Mouse (Mus musculus) midbrain, embryonic 14.5 days (tissue): ENCODE measurements around the gene Efnb2. TPM values are rescaled to one million over a fixed set of nuclear protein-coding genes. Genes with fewer than 3 reads are reported as not detected.

Experiments
- ATAC-seq: fragments of 200-750 bp; cut with Nextera tagmentation; 2 replicates; pipeline ENCODE4 v1.8.0; 2017; ENCODE audit warnings: moderate number of reproducible peaks, moderate library complexity; ENCODE audit not compliant: low FRiP score, low TSS enrichment
- DNase-seq: peaks from one replicate; pipeline ENCODE4 v3.0.0-alpha.2; 2015
- H3K27ac ChIP-seq: fragments of 300-500 bp; sonication (generic); replicated peaks from 2 replicates; pipeline ENCODE4 v1.5.1; 2014; ENCODE audit warnings: mild to moderate bottlenecking, low read depth, low read length, moderate library complexity
- H3K27me3 ChIP-seq: fragments of 300-500 bp; sonication (generic); 2 replicates; pipeline ENCODE4 v1.6.1; 2014; ENCODE audit warnings: low read length, control low read depth, mixed read lengths; ENCODE audit not compliant: control insufficient read depth, insufficient read depth
- H3K36me3 ChIP-seq: fragments of 300-500 bp; sonication (generic); 2 replicates; pipeline ENCODE4 v1.6.1; 2014; ENCODE audit warnings: low read length, control low read depth; ENCODE audit not compliant: control insufficient read depth, insufficient read depth
- H3K4me1 ChIP-seq: fragments of 300-500 bp; sonication (generic); 2 replicates; pipeline ENCODE4 v1.6.1; 2014; ENCODE audit warnings: mild to moderate bottlenecking, antibody characterized with exemption, low read length, control low read depth; ENCODE audit not compliant: control insufficient read depth, insufficient read depth
- H3K4me2 ChIP-seq: fragments of 300-500 bp; sonication (generic); 2 replicates; pipeline ENCODE4 v1.6.1; 2014; ENCODE audit warnings: mild to moderate bottlenecking, low read length, moderate library complexity
- H3K4me3 ChIP-seq: fragments of 300-500 bp; sonication (generic); replicated peaks from 2 replicates; pipeline ENCODE4 v1.5.1; 2014; ENCODE audit warnings: low read depth, low read length
- H3K9ac ChIP-seq: fragments of 300-500 bp; sonication (generic); replicated peaks from 2 replicates; pipeline ENCODE4 v1.6.1; 2014; ENCODE audit warnings: mild to moderate bottlenecking, low read length, moderate library complexity
- H3K9me3 ChIP-seq: fragments of 300-500 bp; sonication (generic); 2 replicates; pipeline ENCODE4 v1.6.1; 2016; ENCODE audit warnings: low read length, control low read depth, mixed read lengths; ENCODE audit not compliant: control insufficient read depth
- WGBS: fragments of 180-500 bp; shearing (Covaris S2); extraction: QIAGEN DNeasy Blood & Tissue Kit; methylation state at CpG from one replicate; pipeline ENCODE4 v1.1.7; 2014; 5-methylcytosine and 5-hydroxymethylcytosine counted together
- polyA plus RNA-seq: library from polyadenylated mRNA; unstranded; fragments of >200 nt; fragmentation: Nextera tagmentation; extraction: Ambion mirVana; gene quantifications from 2 replicates; pipeline ENCODE4 v1.2.1, GENCODE M21; 2014

Gene Efnb2
- polyA plus RNA-seq, 1 experiment from 2014 or later = 17.1 TPM

DNA sequence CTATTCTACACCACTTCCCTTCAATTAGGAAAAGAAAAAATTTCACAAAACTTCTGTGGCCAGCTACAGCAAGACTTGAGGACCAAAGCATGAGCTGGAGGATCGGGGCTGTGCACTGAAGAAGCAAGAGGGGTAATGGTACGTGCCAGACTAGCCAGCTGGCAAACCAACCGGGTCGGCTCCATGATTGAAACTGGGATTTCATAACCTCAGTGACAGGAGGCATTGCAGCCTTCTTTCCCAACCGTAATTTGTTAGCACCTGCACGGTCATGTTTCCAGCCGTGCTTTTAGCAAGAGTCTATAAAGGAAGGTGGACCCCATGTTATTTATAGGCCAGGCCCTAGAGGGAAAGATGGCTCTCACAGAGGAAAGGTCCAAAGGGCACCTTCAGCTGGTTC, 12.4 kb downstream of the Efnb2 start:
- no peak overlapping the region for H3K27ac ChIP-seq
- H3K27me3 ChIP-seq = peaks cover 82% of the 10 kb centered on the region
- no peak overlapping the region for H3K9ac ChIP-seq
- H3K4me2 ChIP-seq = no peak overlapping the region
- H3K36me3 ChIP-seq = no peaks in the 10 kb centered on the region
- no peak overlapping the region for H3K4me3 ChIP-seq
- DNase-seq (no peak), ATAC-seq (no peak)
- H3K4me1 ChIP-seq = peaks cover 12% of the 10 kb centered on the region
- H3K9me3 ChIP-seq = no peaks in the 10 kb centered on the region
- WGBS = 87% methylated on average over 7 of the region's 7 CpGs

DNA sequence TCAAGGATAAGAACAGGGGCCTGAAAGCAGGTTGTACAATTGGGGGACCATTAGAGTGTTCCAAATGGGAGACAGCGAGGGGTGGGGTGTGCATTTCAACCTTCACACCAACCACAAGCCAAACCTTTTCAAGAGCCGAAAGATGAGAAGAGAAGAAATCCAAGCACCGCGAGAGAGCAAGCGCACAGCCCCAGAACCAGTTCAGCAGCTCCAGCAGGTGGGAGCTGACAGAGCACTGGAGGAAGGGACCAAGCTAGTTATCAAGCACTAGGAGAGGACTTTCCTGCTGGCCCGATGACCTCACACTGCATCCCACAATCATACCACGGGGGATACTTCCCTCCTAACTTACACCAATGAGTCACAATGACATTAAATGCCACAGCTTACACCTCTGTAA, 13.2 kb downstream of the Efnb2 start:
- H3K27ac ChIP-seq = no peak overlapping the region
- WGBS = 82% methylated on average over 7 of the region's 7 CpGs
- DNase-seq (no peak), ATAC-seq (no peak)
- H3K4me1 ChIP-seq = 0 out of 2 replicates have a peak, but pooled peaks cover 4% of the 10 kb centered on the region
- H3K4me3 ChIP-seq = no peak overlapping the region
- H3K9me3 ChIP-seq = no peaks in the 10 kb centered on the region
- peaks cover 81% of the 10 kb centered on the region for H3K27me3 ChIP-seq
- no peaks in the 10 kb centered on the region for H3K36me3 ChIP-seq
- no peak overlapping the region for H3K9ac ChIP-seq
- H3K4me2 ChIP-seq = no peak overlapping the region

DNA sequence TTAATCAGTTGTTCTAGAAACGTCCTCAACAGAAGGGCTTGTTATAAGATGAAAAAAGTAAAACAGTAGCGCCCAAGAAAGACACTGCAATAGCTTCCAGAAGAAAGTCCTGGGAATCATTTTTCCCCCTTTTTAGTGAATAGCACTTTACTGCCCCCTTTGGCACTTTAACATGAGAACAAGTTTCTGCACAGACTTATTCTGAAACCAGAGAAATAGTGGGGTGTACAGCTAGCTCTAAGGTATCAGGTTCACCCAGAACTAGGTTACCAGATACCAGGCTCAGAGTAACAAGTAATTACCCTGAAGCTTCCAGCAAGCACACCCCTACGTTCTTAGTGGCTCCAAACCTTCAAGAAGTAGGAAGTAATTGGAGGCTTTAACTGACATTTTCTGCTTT, 13.7 kb downstream of the Efnb2 start:
- H3K4me3 ChIP-seq = no peak overlapping the region
- no peak overlapping the region for H3K9ac ChIP-seq
- 0 out of 2 replicates have a peak, but pooled peaks cover 2% of the 10 kb centered on the region for H3K4me1 ChIP-seq
- no peaks in the 10 kb centered on the region for H3K36me3 ChIP-seq
- H3K27me3 ChIP-seq = peaks cover 77% of the 10 kb centered on the region
- H3K9me3 ChIP-seq = no peaks in the 10 kb centered on the region
- 78% methylated on average over 3 of the region's 3 CpGs for WGBS
- no peak for ATAC-seq
- peak; percentile 64 for DNase-seq
- no peak overlapping the region for H3K4me2 ChIP-seq
- H3K27ac ChIP-seq = no peak overlapping the region

DNA sequence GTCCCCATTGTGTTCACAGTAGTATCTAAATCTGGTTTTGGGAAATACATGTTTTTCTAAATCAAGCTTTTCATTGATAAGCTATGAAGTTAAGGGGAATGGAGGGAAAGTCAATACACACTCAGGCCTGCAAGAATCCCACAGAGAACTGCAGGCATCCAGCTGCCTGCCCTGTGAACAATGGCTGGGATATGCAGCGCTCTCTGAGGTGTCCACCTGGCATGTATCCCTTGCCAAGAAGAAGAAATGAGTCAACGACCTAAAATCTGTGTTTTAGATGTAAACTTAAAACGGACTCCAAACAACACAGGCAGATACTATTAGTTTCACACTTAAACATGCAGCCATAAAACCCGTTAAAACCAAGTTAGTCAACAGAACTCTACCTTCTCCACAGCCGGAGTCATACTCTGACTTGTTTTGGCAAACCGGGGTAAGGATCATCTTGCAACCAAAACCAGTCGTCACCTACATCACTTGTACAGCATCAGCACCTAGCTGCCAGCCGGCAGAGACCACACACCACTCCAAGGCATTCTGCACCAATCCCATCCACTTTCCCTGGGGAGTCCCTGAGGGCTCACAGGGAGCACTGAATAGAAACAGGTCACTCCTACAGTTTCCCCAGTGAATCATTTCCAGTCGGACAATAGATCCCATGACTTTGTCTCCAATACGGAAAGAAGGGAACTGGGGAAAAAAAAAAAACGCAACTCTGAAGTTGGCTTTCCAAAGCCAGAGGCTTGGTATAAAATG, 16.7 kb downstream of the Efnb2 start:
- H3K4me2 ChIP-seq = no peak overlapping the region
- H3K36me3 ChIP-seq = no peaks in the 10 kb centered on the region
- 85% methylated on average over 11 of the region's 11 CpGs for WGBS

DNA sequence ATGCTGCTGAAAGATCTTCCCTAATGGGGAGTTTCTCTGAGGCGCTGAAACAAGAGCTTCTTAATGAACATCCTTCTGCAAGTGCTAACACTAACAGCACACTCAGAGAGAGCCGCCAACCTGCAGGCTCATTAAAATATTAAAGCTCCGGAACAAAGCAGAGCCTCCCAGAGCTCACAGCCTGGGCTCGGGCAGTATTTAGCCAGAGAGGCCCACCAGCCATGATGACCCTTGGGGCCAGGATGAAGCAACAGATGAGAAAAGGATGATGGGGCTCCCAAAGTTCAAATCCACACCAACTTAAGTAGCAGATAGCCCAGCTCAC, 20.8 kb downstream of the Efnb2 start:
- H3K4me1 ChIP-seq = peaks cover 10% of the 10 kb centered on the region
- no peak overlapping the region for H3K4me3 ChIP-seq
- no peak overlapping the region for H3K27ac ChIP-seq
- 0 out of 2 replicates have a peak overlapping the region, but pooled peaks have one; percentile 2 for H3K4me2 ChIP-seq
- 6% methylated on average over 4 of the region's 4 CpGs for WGBS
- H3K27me3 ChIP-seq = peaks cover 23% of the 10 kb centered on the region
- H3K9me3 ChIP-seq = no peaks in the 10 kb centered on the region
- DNase-seq (peak; percentile 49), ATAC-seq (no peak)
- no peak overlapping the region for H3K9ac ChIP-seq
- H3K36me3 ChIP-seq = no peaks in the 10 kb centered on the region

More for the DNA sequence above, 16.7 kb downstream of the Efnb2 start:
- Histone ChIP-seq H3K27ac (no peak overlapping the region), H3K9me3 (no peaks in the 10 kb centered on the region), H3K27me3 (peaks cover 58% of the 10 kb centered on the region), H3K9ac (no peak overlapping the region), H3K4me1 (peaks cover 10% of the 10 kb centered on the region), H3K4me3 (no peak overlapping the region)
- no peak for DNase-seq
- no peak for ATAC-seq

DNA sequence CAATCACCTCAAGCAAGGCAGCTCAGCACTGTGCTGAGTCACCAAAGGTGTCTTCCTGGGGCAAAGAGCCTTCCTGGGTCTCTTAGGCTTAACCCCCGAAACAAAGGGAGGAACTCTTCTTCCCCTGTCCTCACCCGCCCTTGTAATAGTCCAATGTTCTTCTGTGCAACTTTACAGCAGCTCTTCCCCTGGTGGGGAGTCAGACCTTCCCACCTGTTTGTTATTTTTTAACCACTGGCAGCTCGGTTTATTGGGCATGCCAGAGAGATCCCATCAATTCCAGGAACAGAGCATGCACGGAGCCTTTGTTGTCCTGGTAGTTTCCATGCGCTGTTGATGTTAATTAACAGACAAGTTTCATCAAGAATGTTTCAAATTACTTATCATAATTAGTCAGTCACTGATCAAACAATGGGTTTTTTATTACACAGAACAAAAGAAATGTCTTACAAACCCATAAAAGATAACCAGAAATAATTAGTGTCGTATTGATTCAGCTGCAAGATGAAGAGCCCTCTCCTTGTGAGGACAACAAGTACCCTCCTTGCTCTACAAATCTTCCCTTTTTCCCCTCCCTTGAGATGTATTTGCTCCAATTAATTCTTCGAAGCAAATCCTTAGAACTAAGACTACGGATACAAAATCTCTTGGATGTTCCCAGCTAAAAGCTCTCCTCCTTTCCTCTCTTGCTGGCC, 21.3 kb downstream of the Efnb2 start:
- 54% methylated on average over 8 of the region's 8 CpGs for WGBS
- peaks cover 20% of the 10 kb centered on the region; the same call in 1 of the 2 replicates for H3K27me3 ChIP-seq
- no peak overlapping the region for H3K9ac ChIP-seq
- no peak for ATAC-seq
- H3K4me2 ChIP-seq = 0 out of 2 replicates have a peak overlapping the region, but pooled peaks have one; percentile 2
- H3K9me3 ChIP-seq = no peaks in the 10 kb centered on the region
- H3K36me3 ChIP-seq = no peaks in the 10 kb centered on the region
- no peak overlapping the region for H3K27ac ChIP-seq
- H3K4me1 ChIP-seq = peaks cover 10% of the 10 kb centered on the region
- H3K4me3 ChIP-seq = no peak overlapping the region
- no peak for DNase-seq

DNA sequence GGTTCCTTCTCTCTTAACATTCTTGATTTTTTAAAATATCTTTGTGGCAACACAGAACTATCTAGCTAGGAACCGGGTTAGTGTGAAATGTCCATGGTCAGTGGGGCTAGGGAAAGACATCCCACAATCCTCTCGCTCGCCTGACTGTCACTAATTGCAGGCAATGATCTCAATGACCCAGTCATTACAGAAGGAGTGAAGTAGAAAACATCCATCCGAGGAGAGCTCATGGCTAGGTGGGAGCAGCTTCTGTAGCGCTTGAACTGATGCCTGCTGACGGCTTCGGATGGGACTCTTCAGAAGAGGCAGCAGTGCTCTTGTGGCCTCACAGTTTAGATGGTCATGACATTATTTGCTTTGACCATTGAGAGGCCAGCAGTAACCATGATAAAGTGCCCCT, 29.6 kb downstream of the Efnb2 start:
- no peak overlapping the region for H3K4me3 ChIP-seq
- H3K9ac ChIP-seq = no peak overlapping the region
- H3K27ac ChIP-seq = no peak overlapping the region
- H3K27me3 ChIP-seq = no peaks in the 10 kb centered on the region
- H3K9me3 ChIP-seq = no peaks in the 10 kb centered on the region
- no peaks in the 10 kb centered on the region for H3K4me1 ChIP-seq
- 87% methylated on average over 7 of the region's 7 CpGs for WGBS
- DNase-seq = no peak
- H3K4me2 ChIP-seq = no peak overlapping the region
- ATAC-seq = no peak
- H3K36me3 ChIP-seq = 0 out of 2 replicates have a peak, but pooled peaks cover 7% of the 10 kb centered on the region

DNA sequence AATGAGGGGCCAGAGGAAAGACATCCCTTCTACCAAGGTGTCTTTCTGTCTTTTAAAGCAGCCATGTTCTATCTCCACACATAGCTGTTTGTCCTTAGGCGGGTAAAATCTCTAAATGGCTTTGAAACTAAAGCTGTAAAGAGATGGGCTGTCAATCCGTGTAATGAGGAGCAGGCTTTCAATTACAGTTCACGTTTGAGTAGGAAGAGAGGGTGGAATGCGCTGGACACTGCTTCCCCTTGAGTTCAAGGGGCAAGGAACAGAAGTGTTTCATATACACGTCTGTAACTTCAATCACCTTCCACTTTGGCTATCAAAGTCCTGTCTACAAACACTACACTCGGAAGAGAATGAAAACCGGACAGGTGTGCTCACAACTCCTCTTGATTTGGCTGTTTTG, 37.0 kb downstream of the Efnb2 start:
- Histone ChIP-seq H3K9ac (no peak overlapping the region), H3K9me3 (no peaks in the 10 kb centered on the region), H3K27me3 (no peaks in the 10 kb centered on the region; the same call in 1 of the 2 replicates), H3K4me3 (no peak overlapping the region), H3K4me2 (no peak overlapping the region), H3K4me1 (peaks cover 8% of the 10 kb centered on the region; the same call in 1 of the 2 replicates), H3K27ac (no peak overlapping the region), H3K36me3 (peaks cover 22% of the 10 kb centered on the region)
- DNase-seq (no peak), ATAC-seq (no peak)
- WGBS = 71% methylated on average over 7 of the region's 7 CpGs
